Mouse (Mus musculus) frontal cortex, adult 2 months (tissue): ENCODE measurements around the gene Ncan. TPM values are rescaled to one million over a fixed set of nuclear protein-coding genes. Genes with fewer than 3 reads are reported as not detected.

Experiments used
- DNase-seq, 2 experiments: peaks; one replicate each; pipeline ENCODE4 v3.0.0; 2022; ENCODE audit warnings: low spot score in 1 of 2; ENCODE audit errors: extremely low spot score in 1 of 2
- polyA plus RNA-seq: library from polyadenylated mRNA; depleted of rRNA; stranded (reverse); fragments of >200 nt; gene quantifications from 2 replicates; pipeline ENCODE4 v1.2.3, GENCODE M21; 2012; rRNA removed

Ncan gene
- polyA plus RNA-seq: 98.8 and 102 TPM in 2 replicates

GRCm38 (mm10) chr8:70120667-70121066 lies at the start of gene Ncan:
Gene Ncan (minus strand): TSS chr8:70120873.
- DNase-seq: peak; percentile 83 to 95

GRCm38 (mm10) chr8:70170116-70170515 lies 49.4 kb upstream of the Ncan start:
- no peak for DNase-seq

- DNase-seq: peak in 1 of 2 experiments; percentile 62
These were observed 45.9 kb upstream of the Ncan start for GRCm38 (mm10) chr8:70166504-70167110.

- no peak for DNase-seq
These were observed 42.6 kb upstream of the Ncan start for GRCm38 (mm10) chr8:70163316-70163715.

GRCm38 (mm10) chr8:70160015-70160414 lies 39.3 kb upstream of the Ncan start:
- no peak for DNase-seq

- DNase-seq: no peak
These were observed 38.5 kb upstream of the Ncan start for GRCm38 (mm10) chr8:70159211-70159610.

- DNase-seq: peak in 1 of 2 experiments; percentile 63
These were observed 37.6 kb upstream of the Ncan start for GRCm38 (mm10) chr8:70158069-70158853.

- DNase-seq: no peak
These were observed 36.6 kb upstream of the Ncan start for GRCm38 (mm10) chr8:70157240-70157800.

- DNase-seq: peak in 1 of 2 experiments; percentile 54
These were observed 32.0 kb upstream of the Ncan start for GRCm38 (mm10) chr8:70152537-70153257.

- DNase-seq: no peak
These were observed 29.5 kb upstream of the Ncan start for GRCm38 (mm10) chr8:70150158-70150557.

- DNase-seq: no peak
These were observed 27.3 kb upstream of the Ncan start for GRCm38 (mm10) chr8:70147678-70148607.

- DNase-seq: no peak
These were observed 19.3 kb upstream of the Ncan start for GRCm38 (mm10) chr8:70139981-70140380.

GRCm38 (mm10) chr8:70139026-70139857 lies 18.6 kb upstream of the Ncan start, which contains the start of the genes Rfxank, Borcs8 and Mef2b:
Gene Rfxank (minus strand): TSS chr8:70139154.
Gene Borcs8 (plus strand): TSS chr8:70139499.
Gene Mef2b (plus strand): TSS chr8:70139711.
- DNase-seq: peak; percentile 98 to 99

- no peak for DNase-seq
These were observed 17.2 kb upstream of the Ncan start for GRCm38 (mm10) chr8:70137890-70138289.

- DNase-seq: no peak
These were observed 15.9 kb upstream of the Ncan start for GRCm38 (mm10) chr8:70136591-70136990.

GRCm38 (mm10) chr8:70134931-70135330 lies 14.3 kb upstream of the Ncan start:
- no peak for DNase-seq

GRCm38 (mm10) chr8:70134086-70134485 lies 13.4 kb upstream of the Ncan start:
- no peak for DNase-seq

- peak; percentile 61 to 83 for DNase-seq
These were observed 10.7 kb upstream of the Ncan start, which contains the start of gene Nr2c2ap for GRCm38 (mm10) chr8:70131166-70131883. Gene Nr2c2ap (plus strand): TSS chr8:70131333.
